ENCODE assay signal across 12 mouse cellular contexts in genomic region chr1:38876671-38877382, GRCm38 (mm10). TPM values are rescaled to one million over a fixed set of nuclear protein-coding genes. Genes with fewer than 3 reads are reported as not detected.
DNase-seq lines count a peak whose midpoint lies in the region; ATAC-seq and TF ChIP-seq lines count a peak whose summit lies in the region.
"Had no signal": no experiment of that assay in that cellular context is flagged by ENCODE, and none has a peak within 500 bp of the region (broad histone marks: within the 10 kb centered on the region; RNA-seq: fewer than 3 reads in every experiment).

No protein-coding gene starts in this region.

- H3K4me2 ChIP-seq in hindbrain, embryonic 15.5 days, result no peak overlapping the region
- no peak overlapping the region for H3K4me2 ChIP-seq in forebrain, embryonic 14.5 days (ENCODE audit: low read length)
- no peak overlapping the region for H3K4me2 ChIP-seq in midbrain, postnatal 0 days (ENCODE audit: low read depth, low read length, poor library complexity, severe bottlenecking)
- H3K4me2 ChIP-seq: liver, embryonic 11.5 days had no signal

- no peak overlapping the region for H3K4me3 ChIP-seq in hindbrain, embryonic 15.5 days
- H3K4me3 ChIP-seq in hindbrain, embryonic 10.5 days, result no peak overlapping the region
- no peak overlapping the region for H3K4me3 ChIP-seq in forebrain, embryonic 14.5 days (ENCODE audit: low read depth, low read length)
- no peak overlapping the region for H3K4me3 ChIP-seq in midbrain, postnatal 0 days (ENCODE audit: low read depth, low read length)
- H3K4me3 ChIP-seq in heart, embryonic 10.5 days, result no peak overlapping the region

- peak; percentile 56; the same call in 1 of the 2 replicates for ATAC-seq in hindbrain, embryonic 15.5 days (ENCODE audit: low FRiP score, low read depth)
- 0 out of 2 replicates have a peak, but pooled peaks have one; percentile 48 for ATAC-seq in forebrain, embryonic 14.5 days
- 0 out of 2 replicates have a peak, but pooled peaks have one; percentile 54 for ATAC-seq in midbrain, postnatal 0 days (ENCODE audit: low FRiP score)
- ATAC-seq: intestine, postnatal 0 days had no signal

- peaks cover 10% of the 10 kb centered on the region; the same call in 1 of the 2 replicates for H3K4me1 ChIP-seq in hindbrain, embryonic 15.5 days (replicated peaks)
- H3K4me1 ChIP-seq in hindbrain, embryonic 10.5 days (replicated peaks), result 0 out of 2 replicates have a peak, but pooled peaks cover 7% of the 10 kb centered on the region
- H3K4me1 ChIP-seq in forebrain, embryonic 14.5 days (ENCODE audit: control insufficient read depth, insufficient read depth, low read length), result peaks cover 3% of the 10 kb centered on the region; the same call in 1 of the 2 replicates
- H3K4me1 ChIP-seq in midbrain, postnatal 0 days (ENCODE audit: insufficient read depth, low read length), result no peaks in the 10 kb centered on the region
- H3K4me1 ChIP-seq in heart, embryonic 10.5 days, result no peaks in the 10 kb centered on the region; the same call in 1 of the 2 replicates

- 52% methylated on average over 5 of the region's 5 CpGs for WGBS in hindbrain, embryonic 15.5 days
- WGBS in hindbrain, embryonic 10.5 days, result 54% methylated on average over 5 of the region's 5 CpGs
- WGBS in forebrain, embryonic 14.5 days, result 46% methylated on average over 5 of the region's 5 CpGs
- WGBS in midbrain, postnatal 0 days, result 24% methylated on average over 5 of the region's 5 CpGs
- WGBS in heart, embryonic 10.5 days, result 43% methylated on average over 5 of the region's 5 CpGs

- no peak overlapping the region for H3K9ac ChIP-seq in hindbrain, embryonic 15.5 days
- no peak overlapping the region for H3K9ac ChIP-seq in forebrain, embryonic 14.5 days (ENCODE audit: low read length)
- H3K9ac ChIP-seq in midbrain, postnatal 0 days (replicated peaks; ENCODE audit: low read length, poor library complexity, severe bottlenecking), result no peak overlapping the region

- TF ChIP-seq CTCF in midbrain, postnatal 0 days (IDR thresholded peaks at IDR 0.05), result no peak

- no peaks in the 10 kb centered on the region for H3K27me3 ChIP-seq in hindbrain, embryonic 15.5 days
- no peaks in the 10 kb centered on the region for H3K27me3 ChIP-seq in hindbrain, embryonic 10.5 days (ENCODE audit: insufficient read depth, poor library complexity, severe bottlenecking)
- no peaks in the 10 kb centered on the region for H3K27me3 ChIP-seq in forebrain, embryonic 14.5 days (replicated peaks; ENCODE audit: control insufficient read depth, insufficient read depth, low read length)
- no peaks in the 10 kb centered on the region for H3K27me3 ChIP-seq in midbrain, postnatal 0 days (ENCODE audit: insufficient read depth, low read length)
- no peaks in the 10 kb centered on the region for H3K27me3 ChIP-seq in heart, embryonic 10.5 days (ENCODE audit: insufficient read depth, poor library complexity, severe bottlenecking)

- H3K36me3 ChIP-seq in hindbrain, embryonic 15.5 days, result peaks cover 32% of the 10 kb centered on the region
- peaks cover 17% of the 10 kb centered on the region for H3K36me3 ChIP-seq in hindbrain, embryonic 10.5 days
- peaks cover 19% of the 10 kb centered on the region for H3K36me3 ChIP-seq in forebrain, embryonic 14.5 days (ENCODE audit: control insufficient read depth, insufficient read depth, low read length)
- peaks cover 18% of the 10 kb centered on the region for H3K36me3 ChIP-seq in midbrain, postnatal 0 days (ENCODE audit: insufficient read depth, low read length)
- no peaks in the 10 kb centered on the region for H3K36me3 ChIP-seq in heart, embryonic 10.5 days

- DNase-seq in hindbrain, embryonic 10.5 days (ENCODE audit: low spot score), result no peak
- DNase-seq in forebrain, embryonic 14.5 days (ENCODE audit: low spot score), result peak; percentile 34
- peak; percentile 67 for DNase-seq in midbrain, postnatal 0 days (ENCODE audit: low spot score)
- peak; percentile 52 for DNase-seq in thymus, postnatal 4 days
- DNase-seq in heart, embryonic 10.5 days (ENCODE audit: low spot score), result no peak
- no peak for DNase-seq in lung, postnatal 25 days (ENCODE audit: low spot score)
- DNase-seq: adrenal gland, postnatal 14 days; kidney, postnatal 36 days; right cerebral cortex, postnatal 14 days had no signal

- 0 out of 2 replicates have a peak overlapping the region, but pooled peaks have one; percentile 17 for H3K27ac ChIP-seq in hindbrain, embryonic 15.5 days (replicated peaks)
- H3K27ac ChIP-seq in hindbrain, embryonic 10.5 days, result no peak overlapping the region; the same call in 1 of the 2 replicates
- peak overlapping the region; percentile 36; the same call in 1 of the 2 replicates for H3K27ac ChIP-seq in forebrain, embryonic 14.5 days (ENCODE audit: low read depth, low read length)
- H3K27ac ChIP-seq in midbrain, postnatal 0 days (ENCODE audit: low read depth, low read length), result peak overlapping the region; percentile 39
- H3K27ac ChIP-seq in heart, embryonic 10.5 days, result no peak overlapping the region

- no peaks in the 10 kb centered on the region for H3K9me3 ChIP-seq in hindbrain, embryonic 15.5 days
- 0 out of 2 replicates have a peak, but pooled peaks cover 3% of the 10 kb centered on the region for H3K9me3 ChIP-seq in hindbrain, embryonic 10.5 days
- H3K9me3 ChIP-seq in forebrain, embryonic 14.5 days (replicated peaks; ENCODE audit: control insufficient read depth, low read length), result no peaks in the 10 kb centered on the region
- H3K9me3 ChIP-seq in midbrain, postnatal 0 days (ENCODE audit: low read length), result no peaks in the 10 kb centered on the region
- H3K9me3 ChIP-seq in heart, embryonic 10.5 days, result no peaks in the 10 kb centered on the region

RNA-seq across cellular contexts. Expression of gene Chst10, which starts 21.1 kb away (rescaled TPM):
- 54.7 and 58.8 TPM in 2 replicates for polyA plus RNA-seq in hindbrain, embryonic 15.5 days (2015; fragmentation: Nextera tagmentation; extraction: Ambion mirVana)
- polyA plus RNA-seq in hindbrain, embryonic 10.5 days (2016; fragmentation: Nextera tagmentation; extraction: Ambion mirVana), result 12.8 and 14.3 TPM in 2 replicates
- polyA plus RNA-seq in forebrain, embryonic 14.5 days (2014; fragmentation: Nextera tagmentation; extraction: Ambion mirVana), result 48.7 and 58.2 TPM in 2 replicates
- 85.2 and 88.5 TPM in 2 replicates for total RNA-seq in midbrain, postnatal 0 days (2014; rRNA removed)
- polyA plus RNA-seq in midbrain, postnatal 0 days (2015; fragmentation: Nextera tagmentation; extraction: Ambion mirVana), result 66.4 and 68.9 TPM in 2 replicates
- polyA plus RNA-seq in heart, embryonic 10.5 days (2016; fragmentation: Nextera tagmentation; extraction: Ambion mirVana), result 4.5 and 6.4 TPM in 2 replicates

RNA-seq across cellular contexts. Expression of gene Lonrf2, which starts 40.3 kb away (rescaled TPM):
- 21.9 and 24.1 TPM in 2 replicates for polyA plus RNA-seq in hindbrain, embryonic 15.5 days (2015; fragmentation: Nextera tagmentation; extraction: Ambion mirVana)
- polyA plus RNA-seq in hindbrain, embryonic 10.5 days (2016; fragmentation: Nextera tagmentation; extraction: Ambion mirVana), result 1.9 TPM in 2 replicates
- 10.5 and 11.1 TPM in 2 replicates for polyA plus RNA-seq in forebrain, embryonic 14.5 days (2014; fragmentation: Nextera tagmentation; extraction: Ambion mirVana)
- total RNA-seq in midbrain, postnatal 0 days (2014; rRNA removed), result 155 and 183 TPM in 2 replicates
- 24.2 and 28.8 TPM in 2 replicates for polyA plus RNA-seq in midbrain, postnatal 0 days (2015; fragmentation: Nextera tagmentation; extraction: Ambion mirVana)
- polyA plus RNA-seq in heart, embryonic 10.5 days (2016; fragmentation: Nextera tagmentation; extraction: Ambion mirVana), result 0.59 and 0.60 TPM in 2 replicates

Comparison
In these comparisons a context has a peak if more than half of its experiments do, and no peak if none do; other contexts are left out.
1. H3K27ac ChIP-seq: peak in hindbrain, embryonic 15.5 days (single experiment), forebrain, embryonic 14.5 days (single experiment) and midbrain, postnatal 0 days (single experiment); none in hindbrain, embryonic 10.5 days (single experiment) and heart, embryonic 10.5 days (single experiment).
2. DNase-seq: peak in forebrain, embryonic 14.5 days (single experiment), midbrain, postnatal 0 days (single experiment) and thymus, postnatal 4 days (single experiment); none in hindbrain, embryonic 10.5 days (single experiment), heart, embryonic 10.5 days (single experiment) and lung, postnatal 25 days (single experiment).
3. Peak in every context shown above with its lines, with median percentiles within 50 percentile points of each other: ATAC-seq.